Mouse (Mus musculus) fat pad, adult 2 months (tissue): ENCODE measurements at regions not wholly inside any gene's neighbourhood (a gene's known extent, or its start where the extent isn't known, plus 50 kb on each side); places are given as distances from the start of the nearest gene placed in this dataset.
A peak's percentile ranks its signal among the peaks of the same experiment; 100 is the strongest.

Source experiments
- DNase-seq: peaks from one replicate; pipeline ENCODE4 v3.0.0-alpha.2; 2011; ENCODE audit warnings: low read depth, low spot score; ENCODE audit errors: extremely low read depth

DNA sequence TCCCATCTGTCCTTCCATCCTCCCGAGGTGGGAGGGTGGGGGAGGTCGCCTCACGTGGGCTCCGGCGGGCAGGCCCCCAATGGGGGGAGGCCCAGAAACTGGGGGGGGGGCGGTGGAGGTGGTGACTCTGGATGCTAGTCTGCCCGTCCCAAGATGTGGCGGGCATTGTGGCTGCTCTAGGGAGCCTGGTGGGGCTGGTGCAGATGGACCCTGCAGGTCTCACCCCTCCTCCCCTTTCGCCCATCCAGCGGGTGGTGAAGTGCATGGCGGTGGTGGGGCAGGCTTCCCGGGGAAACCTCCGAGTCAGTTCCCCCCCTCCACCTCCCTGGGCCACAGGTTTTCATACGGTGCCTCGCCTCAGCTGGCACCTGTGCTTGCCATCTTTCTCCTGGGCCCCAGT lies 88.6 kb downstream of the Inhba start:
- DNase-seq, result no peak

- DNase-seq, result no peak
These were observed 103.2 kb downstream of the Inhba start for GRCm38 (mm10) chr13:16114837-16115236.

GRCm38 (mm10) chr13:16146686-16147085 lies 135.0 kb downstream of the Inhba start:
- DNase-seq, result no peak

- DNase-seq, result no peak
These were observed 143.3 kb downstream of the Inhba start for GRCm38 (mm10) chr13:16154926-16155325.

- DNase-seq, result no peak
These were observed 153.7 kb downstream of the Inhba start for GRCm38 (mm10) chr13:16165204-16165894.

DNA sequence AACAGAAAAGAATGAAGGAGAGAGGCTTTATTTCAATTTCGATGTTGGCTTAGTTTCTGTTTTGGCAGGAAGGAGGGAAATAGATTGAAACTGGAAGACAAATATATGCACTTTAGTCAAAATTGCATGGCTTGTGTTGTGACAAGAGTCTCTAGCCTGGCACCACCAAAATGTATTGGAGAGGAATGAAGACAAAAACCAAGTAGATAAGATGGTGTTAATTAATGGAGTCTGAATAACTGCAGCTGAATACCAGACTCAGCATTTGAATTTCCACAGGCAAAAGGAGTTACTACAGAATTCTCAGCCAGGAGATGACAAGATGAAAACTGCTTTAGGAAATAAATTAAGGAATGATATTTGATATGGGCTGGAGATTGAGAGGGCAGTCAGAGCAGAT lies 185.0 kb downstream of the Inhba start:
- no peak for DNase-seq

- no peak for DNase-seq
These were observed 188.4 kb downstream of the Inhba start for GRCm38 (mm10) chr13:16200046-16200445.

GRCm38 (mm10) chr13:16203147-16203546 lies 191.5 kb downstream of the Inhba start:
- no peak for DNase-seq

- no peak for DNase-seq
These were observed 192.4 kb downstream of the Inhba start for GRCm38 (mm10) chr13:16204097-16204496.

DNA sequence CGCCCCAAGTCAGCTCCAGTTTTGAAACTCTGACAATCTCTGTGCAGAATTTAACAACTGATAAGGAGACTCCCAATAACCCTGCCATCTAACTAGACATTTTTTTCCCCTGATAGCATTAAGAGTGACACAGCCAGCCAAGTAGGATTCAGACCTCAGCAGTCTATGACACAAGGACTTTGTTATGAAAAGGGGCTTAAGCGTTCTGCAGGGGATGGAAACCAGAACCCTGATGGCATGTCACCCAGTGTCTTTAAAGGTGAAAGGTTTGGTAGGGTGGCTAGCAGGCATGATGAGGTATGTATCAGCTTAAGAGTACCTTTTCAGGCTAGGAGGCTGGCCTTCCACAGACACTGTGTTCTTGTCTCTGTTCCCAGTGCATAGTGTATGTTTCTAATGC lies 199.8 kb downstream of the Inhba start:
- no peak for DNase-seq

DNA sequence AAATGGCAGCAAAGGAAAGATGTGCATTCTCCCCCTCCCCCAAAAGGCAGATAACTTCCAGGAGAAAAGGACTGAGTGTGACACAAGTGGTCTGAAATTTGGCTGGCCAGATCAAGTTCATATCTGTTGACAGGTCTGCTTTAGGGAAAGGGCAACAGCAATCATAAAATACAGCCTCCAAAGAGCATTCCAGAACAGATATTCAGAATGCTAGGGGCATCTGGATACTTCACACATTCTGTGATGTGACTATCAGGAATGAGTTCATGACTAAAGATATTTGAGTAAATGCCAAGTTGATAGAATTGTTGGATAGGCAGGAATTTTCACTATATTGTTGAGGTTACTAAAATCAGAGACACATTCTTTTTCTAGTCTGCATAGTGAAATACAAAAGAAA lies 208.2 kb downstream of the Inhba start:
- DNase-seq, result no peak

GRCm38 (mm10) chr13:16222942-16223600 lies 211.4 kb downstream of the Inhba start:
- no peak for DNase-seq

DNA sequence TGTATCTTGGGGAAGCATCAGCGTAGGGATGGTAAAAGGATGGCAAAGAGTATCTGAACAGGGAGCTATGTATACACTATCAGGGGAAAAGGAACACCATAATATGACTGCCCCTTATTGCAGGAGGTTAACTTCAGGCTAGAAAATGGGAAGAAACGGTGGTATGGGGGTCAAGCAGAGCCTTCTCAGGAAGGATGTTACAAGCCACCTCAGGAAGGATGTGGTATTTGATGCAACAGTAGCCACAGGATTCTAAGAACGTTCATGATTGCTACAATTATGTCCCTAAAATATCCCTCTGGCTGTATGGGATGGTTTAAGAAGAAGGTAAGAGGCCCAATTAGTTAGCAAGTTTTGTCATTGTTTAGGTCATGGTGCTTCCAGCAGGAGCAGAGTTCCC lies 249.5 kb downstream of the Inhba start:
- DNase-seq, result no peak

- no peak for DNase-seq
These were observed 268.3 kb downstream of the Inhba start for GRCm38 (mm10) chr13:16279974-16280373.

DNA sequence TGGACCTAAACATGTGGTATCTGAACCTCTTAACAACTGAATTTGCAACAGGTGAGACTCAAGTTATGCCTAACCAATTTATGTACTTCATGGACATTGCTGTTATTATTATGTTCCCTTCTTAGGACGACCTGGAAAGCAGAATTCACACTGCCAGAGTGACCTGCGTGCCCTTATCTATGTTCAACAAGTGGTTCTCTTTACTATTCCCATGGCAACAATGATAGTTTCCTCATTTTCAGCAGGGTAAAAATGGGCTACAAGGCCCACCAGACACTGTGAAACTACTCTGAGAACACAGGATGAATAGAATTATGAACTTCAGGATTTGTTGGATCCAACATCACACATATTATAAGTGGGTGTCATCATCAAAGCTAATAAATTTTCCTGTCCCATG lies 269.1 kb downstream of the Inhba start:
- DNase-seq, result no peak

DNA sequence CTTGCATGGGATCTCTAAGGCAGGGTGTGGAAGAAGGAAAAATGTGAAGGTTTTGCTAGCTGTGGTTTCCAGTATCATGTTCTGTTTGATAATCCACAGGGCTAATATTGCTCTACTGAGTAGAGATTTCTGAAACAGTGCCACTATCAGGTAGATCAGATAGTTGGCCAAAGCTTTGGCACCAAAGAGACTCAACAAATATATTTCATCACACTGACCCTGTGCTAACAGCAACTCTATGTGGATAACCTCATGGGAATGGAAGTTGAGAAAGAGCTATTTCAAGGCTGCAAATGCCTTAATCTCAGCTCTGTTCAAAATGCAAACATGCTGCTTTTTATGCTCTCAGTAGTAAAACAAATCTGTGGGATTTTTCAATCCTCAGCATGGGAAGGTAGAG lies 270.1 kb downstream of the Inhba start:
- peak; percentile 46 for DNase-seq

- no peak for DNase-seq
These were observed 270.6 kb downstream of the Inhba start for GRCm38 (mm10) chr13:16282230-16282629.

- no peak for DNase-seq
These were observed 271.7 kb downstream of the Inhba start for GRCm38 (mm10) chr13:16283336-16283735.

DNA sequence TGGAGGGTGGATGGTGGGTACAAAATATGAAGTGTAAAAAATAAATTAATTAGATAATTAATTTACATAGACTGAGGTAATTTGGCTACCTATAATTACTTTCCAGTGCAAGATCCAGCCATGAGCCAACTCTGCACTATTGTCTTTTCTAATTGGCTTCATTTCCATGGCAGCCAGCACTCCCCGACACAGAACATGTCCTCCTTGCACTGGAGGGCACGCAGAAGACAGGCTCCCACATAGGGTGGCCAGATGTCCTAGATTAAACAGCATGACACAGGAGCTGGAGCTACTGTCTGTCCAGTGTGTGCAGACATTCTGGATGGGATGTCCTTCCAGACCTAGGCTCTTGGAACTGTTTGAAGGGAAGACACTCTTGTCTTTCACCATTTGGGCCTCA lies 278.0 kb downstream of the Inhba start:
- DNase-seq, result no peak

GRCm38 (mm10) chr13:16290784-16291183 lies 279.1 kb downstream of the Inhba start:
- DNase-seq, result no peak

DNA sequence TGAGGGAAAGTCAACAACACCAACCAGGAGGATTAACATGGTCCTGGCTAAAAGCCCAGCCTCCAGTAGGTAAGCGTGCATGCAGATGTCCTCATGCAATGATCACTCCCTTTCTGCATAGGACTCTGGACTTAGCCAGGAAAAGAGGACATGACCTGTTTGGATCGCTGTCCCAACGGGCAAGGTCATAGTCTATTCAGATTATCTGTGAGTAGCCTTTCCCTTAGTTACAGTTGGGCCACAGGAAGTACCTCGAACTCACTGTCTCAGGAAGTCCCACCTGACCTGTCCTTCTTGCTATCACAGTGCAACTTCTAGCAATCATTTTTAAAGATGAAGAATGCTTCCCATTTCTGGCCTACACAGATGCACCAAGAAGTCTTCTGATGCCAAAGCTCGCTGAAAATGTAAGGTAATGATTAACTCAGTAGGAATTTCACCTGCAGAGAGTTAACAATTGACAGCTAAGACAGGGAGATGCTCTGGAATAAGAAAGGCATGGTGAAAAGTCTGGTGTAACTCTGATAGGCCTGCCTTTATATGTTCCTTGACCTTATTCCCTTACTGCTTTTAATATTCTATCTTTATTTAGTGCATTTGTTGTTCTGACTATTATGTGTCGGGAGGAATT lies 280.1 kb downstream of the Inhba start:
- DNase-seq, result no peak

DNA sequence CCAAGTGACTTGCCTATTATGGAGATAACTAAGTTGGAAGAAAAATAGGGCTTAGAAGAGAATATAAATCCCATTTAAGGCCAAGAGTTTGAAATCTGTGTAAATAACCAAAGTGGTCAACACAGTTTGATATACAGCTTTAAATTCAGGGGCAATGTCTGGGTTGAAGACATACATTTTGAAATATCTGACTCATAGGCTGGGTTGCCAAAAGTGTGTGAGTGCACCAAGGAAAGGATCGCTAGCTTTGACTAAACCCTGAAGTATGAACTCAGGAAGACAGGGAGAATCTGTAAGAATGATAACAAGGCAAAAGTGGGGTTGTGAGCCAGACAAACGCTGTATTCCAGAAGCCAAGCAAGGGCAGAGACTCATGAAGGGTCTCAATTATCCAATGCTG lies 288.1 kb downstream of the Inhba start:
- DNase-seq, result no peak
